Mouse (Mus musculus): ENCODE results near the gene Zbtb46.
"Not testable (repeated sequence)": the region's sequence is repeated elsewhere in the genome, so short reads cannot be mapped to it uniquely, and the experiment has no call there.

The Zbtb46 gene

GRCm38 (mm10) chr2:181459153-181459672 lies at the start of gene Zbtb46:
Gene Zbtb46 (minus strand): TSS chr2:181459426.
- peak; percentile 46 to 56 for DNase-seq (ENCODE audit: low spot score in 2 of 2)

DNA sequence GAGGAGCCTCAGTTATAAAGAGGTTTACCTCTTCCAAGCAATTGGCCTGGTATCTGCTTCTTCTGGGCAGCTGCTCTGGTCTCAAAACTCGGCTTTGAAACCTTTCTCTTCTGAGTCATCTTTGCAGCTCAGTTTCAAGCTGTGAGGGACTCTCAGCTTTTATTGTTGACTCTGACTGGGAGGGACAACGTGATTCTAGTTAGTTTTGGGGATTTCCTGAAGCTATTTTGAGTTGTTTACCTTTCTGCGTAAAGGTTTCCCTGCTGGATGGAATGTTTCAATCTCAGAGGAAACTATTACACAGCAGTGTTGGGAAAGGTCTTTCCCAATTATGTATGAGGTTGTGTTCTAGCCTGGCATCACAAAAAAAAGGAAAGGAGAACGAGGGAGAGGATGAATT lies 39.4 kb upstream of the Zbtb46 start:
- no peak for DNase-seq (ENCODE audit: low spot score in 2 of 2)

DNA sequence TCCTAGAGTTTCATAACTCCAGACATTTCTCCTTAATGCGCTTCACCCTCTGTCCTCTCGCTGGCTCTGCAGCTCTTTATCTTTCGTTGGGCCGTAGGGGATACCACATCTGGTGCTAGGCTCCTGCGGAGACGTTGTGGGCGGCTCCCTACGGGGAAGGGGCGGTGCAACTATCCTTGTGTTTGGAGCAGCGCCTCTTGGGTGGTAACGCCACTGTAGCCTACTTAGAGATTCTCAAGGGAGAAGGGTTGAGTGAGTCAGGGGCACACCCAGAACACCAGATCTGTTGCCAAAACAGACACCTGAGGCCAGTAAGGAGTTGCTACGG lies 38.3 kb upstream of the Zbtb46 start:
- peak; percentile 18 to 20 for DNase-seq (ENCODE audit: low spot score in 2 of 2)

GRCm38 (mm10) chr2:181496831-181497547 lies 37.8 kb upstream of the Zbtb46 start, which contains the start of gene Tpd52l2:
Gene Tpd52l2 (plus strand): TSS chr2:181497142.
- peak; percentile 75 to 84 for DNase-seq (ENCODE audit: low spot score in 2 of 2)

DNA sequence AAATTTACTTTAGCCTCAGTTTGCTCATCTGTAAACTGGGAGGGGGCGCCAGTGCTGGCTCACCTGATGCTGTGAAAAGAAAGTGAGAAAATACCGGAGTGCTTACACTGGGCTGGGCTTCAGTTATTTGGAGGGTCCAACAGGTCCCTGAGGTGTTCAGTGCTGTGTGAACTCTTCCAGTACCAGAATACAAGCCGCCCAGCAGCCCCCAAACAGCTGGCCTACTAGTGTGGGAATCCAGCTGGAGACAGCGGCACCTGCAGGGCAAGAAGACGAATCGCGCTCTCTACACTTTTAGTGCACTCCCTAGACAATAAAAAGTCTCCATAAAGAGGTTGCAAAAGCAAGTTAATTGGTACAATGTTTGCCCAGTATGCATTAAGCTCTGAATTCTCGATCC lies 37.1 kb upstream of the Zbtb46 start:
- peak; percentile 24 to 37 for DNase-seq (ENCODE audit: low spot score in 2 of 2)

GRCm38 (mm10) chr2:181495845-181496244 lies 36.6 kb upstream of the Zbtb46 start:
- not testable (repeated sequence) for DNase-seq (ENCODE audit: low spot score in 2 of 2)

GRCm38 (mm10) chr2:181494266-181494945 lies 35.2 kb upstream of the Zbtb46 start:
- DNase-seq (ENCODE audit: low spot score in 2 of 2) = no peak

- no peak for DNase-seq (ENCODE audit: low spot score in 2 of 2)
Observed at GRCm38 (mm10) chr2:181493156-181493927, 34.1 kb upstream of the Zbtb46 start, which contains the start of gene Abhd16b. Gene Abhd16b (plus strand): TSS chr2:181493206.

DNA sequence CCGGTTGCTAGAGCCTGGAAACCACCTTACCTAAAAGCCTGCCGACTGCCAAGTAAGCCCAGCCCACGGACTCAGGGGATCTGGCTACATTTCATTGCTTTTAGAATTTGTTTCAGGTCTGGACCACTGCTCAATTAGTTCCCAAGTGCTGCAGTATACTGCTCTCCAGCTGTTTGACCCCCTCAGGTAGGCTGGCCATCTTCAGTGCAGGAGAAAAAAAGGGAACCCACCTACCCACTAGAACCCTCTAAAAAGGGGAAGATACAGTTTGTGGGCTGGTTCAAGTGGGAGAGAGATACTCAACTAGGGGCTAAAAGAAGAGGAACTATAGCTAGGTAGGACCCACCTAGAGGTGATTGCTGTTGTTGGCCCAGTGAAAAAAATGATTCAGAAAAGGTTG lies 33.0 kb upstream of the Zbtb46 start:
- no peak for DNase-seq (ENCODE audit: low spot score in 2 of 2)

GRCm38 (mm10) chr2:181491432-181492205 lies 32.4 kb upstream of the Zbtb46 start:
- DNase-seq (ENCODE audit: low spot score in 2 of 2) = no peak

GRCm38 (mm10) chr2:181487338-181488277 lies 28.4 kb upstream of the Zbtb46 start:
- no peak for DNase-seq (ENCODE audit: low spot score in 2 of 2)

- no peak for DNase-seq (ENCODE audit: low spot score in 2 of 2)
Observed at GRCm38 (mm10) chr2:181485741-181486140, 26.5 kb upstream of the Zbtb46 start.

DNA sequence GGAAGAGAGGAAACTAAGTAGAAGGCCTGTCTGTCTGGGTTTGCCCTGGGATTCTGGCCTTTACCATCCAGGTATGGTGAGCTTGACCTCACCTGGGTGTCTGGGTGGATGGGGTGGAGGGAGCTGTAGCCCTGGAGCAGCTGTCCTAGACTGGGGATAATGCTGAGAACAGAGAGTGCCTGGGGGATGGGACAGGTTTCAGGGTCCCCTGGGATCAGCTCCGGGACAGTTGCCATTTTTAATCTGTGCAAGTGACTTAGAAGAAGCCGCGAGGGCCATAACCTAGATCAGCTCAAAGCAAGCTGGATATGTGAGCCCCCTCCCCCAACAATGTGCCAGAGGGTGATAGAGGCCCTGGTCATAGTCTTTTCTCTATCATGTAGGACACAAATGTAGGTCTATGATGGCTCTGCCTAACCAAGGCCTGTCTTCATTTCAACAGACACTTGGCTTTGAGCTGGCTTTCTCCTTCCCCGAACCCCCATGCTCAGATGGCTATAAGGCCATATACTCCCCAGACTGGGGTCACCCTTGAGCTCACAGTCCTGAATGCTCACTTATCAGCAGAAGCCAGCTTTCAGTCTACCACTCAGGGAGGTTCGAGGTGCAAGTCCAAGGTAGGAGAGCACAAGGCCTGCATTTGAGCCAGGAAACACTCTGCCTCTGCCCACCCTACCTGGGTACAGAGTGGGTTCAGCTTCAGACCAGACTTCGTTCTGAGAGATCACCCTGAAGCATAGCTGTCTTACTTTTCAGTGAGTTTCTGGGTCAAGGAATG lies 25.4 kb upstream of the Zbtb46 start:
- DNase-seq (ENCODE audit: low spot score in 2 of 2) = no peak

GRCm38 (mm10) chr2:181483562-181484318 lies 24.5 kb upstream of the Zbtb46 start:
- DNase-seq (ENCODE audit: low spot score in 2 of 2) = no peak

DNA sequence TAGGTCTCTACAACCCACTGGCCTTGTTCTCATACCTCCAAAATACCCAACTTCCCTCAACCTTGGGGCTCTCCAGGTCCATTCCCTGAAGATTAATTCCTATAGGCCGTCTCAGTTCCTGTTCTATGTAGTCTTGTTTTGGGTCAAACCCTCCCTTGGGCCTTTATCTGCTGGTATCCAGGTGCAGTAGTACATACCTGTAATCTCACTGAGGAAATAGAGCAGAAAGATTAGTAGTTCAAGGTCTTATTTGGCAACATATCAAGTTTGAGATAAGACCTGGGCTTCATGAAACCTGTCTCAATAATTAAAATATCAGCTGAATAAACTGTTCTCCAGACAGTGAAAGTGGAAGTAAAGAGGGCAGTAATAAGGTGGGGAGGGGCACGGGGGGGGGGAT lies 23.9 kb upstream of the Zbtb46 start:
- DNase-seq (ENCODE audit: low spot score in 2 of 2) = no peak

GRCm38 (mm10) chr2:181472256-181472827 lies 13.1 kb upstream of the Zbtb46 start:
- DNase-seq (ENCODE audit: low spot score in 2 of 2) = no peak

GRCm38 (mm10) chr2:181471246-181471645 lies 12.0 kb upstream of the Zbtb46 start:
- DNase-seq (ENCODE audit: low spot score in 2 of 2) = no peak

- no peak for DNase-seq (ENCODE audit: low spot score in 2 of 2)
Observed at GRCm38 (mm10) chr2:181470285-181470684, 11.1 kb upstream of the Zbtb46 start.

Data from frontal cortex, postnatal 25 days (tissue).